Mouse (Mus musculus) cerebellum, adult 9-11 months (tissue): ENCODE results near the gene Dvl2.

Source experiments
- DNase-seq: peaks from one replicate; pipeline ENCODE4 v3.0.0; 2022

Dvl2 gene

GRCm38 (mm10) chr11:70029829-70030550 lies 29.6 kb downstream of the Dvl2 start:
- no peak for DNase-seq

- no peak for DNase-seq
These were observed 30.4 kb downstream of the Dvl2 start for GRCm38 (mm10) chr11:70030651-70031320.

- peak; percentile 47 for DNase-seq
These were observed 30.9 kb downstream of the Dvl2 start for GRCm38 (mm10) chr11:70031321-70031670.

GRCm38 (mm10) chr11:70038174-70038573 lies 37.8 kb downstream of the Dvl2 start:
- DNase-seq, result no peak

- peak; percentile 30 for DNase-seq
These were observed 39.2 kb downstream of the Dvl2 start for GRCm38 (mm10) chr11:70039631-70040030.

- peak; percentile 35 for DNase-seq
These were observed 39.8 kb downstream of the Dvl2 start for GRCm38 (mm10) chr11:70040184-70040583.

GRCm38 (mm10) chr11:70042309-70043085 lies 42.1 kb downstream of the Dvl2 start:
- peak; percentile 58 for DNase-seq

GRCm38 (mm10) chr11:70043665-70044064 lies 43.3 kb downstream of the Dvl2 start:
- DNase-seq, result no peak

GRCm38 (mm10) chr11:70045435-70045834 lies 45.0 kb downstream of the Dvl2 start:
- no peak for DNase-seq

GRCm38 (mm10) chr11:70049366-70049765 lies 49.0 kb downstream of the Dvl2 start:
- no peak for DNase-seq

GRCm38 (mm10) chr11:70049816-70050215 lies 49.4 kb downstream of the Dvl2 start:
- no peak for DNase-seq

GRCm38 (mm10) chr11:70053156-70053555 lies 52.8 kb downstream of the Dvl2 start:
- DNase-seq, result peak; percentile 44

- DNase-seq, result no peak
These were observed 53.6 kb downstream of the Dvl2 start, which contains the start of gene Asgr1 for GRCm38 (mm10) chr11:70053898-70054570. Gene Asgr1, plus strand, starts transcription at chr11:70054085.

- DNase-seq, result peak; percentile 68
These were observed 55.3 kb downstream of the Dvl2 start for GRCm38 (mm10) chr11:70055618-70056214.

GRCm38 (mm10) chr11:70057805-70058204 lies 57.4 kb downstream of the Dvl2 start:
- no peak for DNase-seq

- no peak for DNase-seq
These were observed 59.5 kb downstream of the Dvl2 start for GRCm38 (mm10) chr11:70059930-70060329.
